Mouse (Mus musculus): ENCODE measurements around the gene Vwc2. TPM values are rescaled to one million over a fixed set of nuclear protein-coding genes. Genes with fewer than 3 reads are reported as not detected.

Gene Vwc2
- polyA plus RNA-seq, 1 experiment, result not detected

GRCm38 (mm10) chr11:11152681-11153080, 38.7 kb downstream of the Vwc2 start:
- TF ChIP-seq GATA1 (IDR thresholded peaks at IDR 0.05; ENCODE audit: low read length), result no peak

- no peak for TF ChIP-seq GATA1 (IDR thresholded peaks at IDR 0.05; ENCODE audit: low read length)
Measured at GRCm38 (mm10) chr11:11171396-11171795, 57.4 kb downstream of the Vwc2 start.

- no peak for TF ChIP-seq GATA1 (IDR thresholded peaks at IDR 0.05; ENCODE audit: low read length)
Measured at GRCm38 (mm10) chr11:11175259-11175658, 61.2 kb downstream of the Vwc2 start.

GRCm38 (mm10) chr11:11182705-11183104, 68.7 kb downstream of the Vwc2 start:
- TF ChIP-seq GATA1 (IDR thresholded peaks at IDR 0.05; ENCODE audit: low read length), result no peak

GRCm38 (mm10) chr11:11223162-11223561, 109.1 kb downstream of the Vwc2 start:
- no peak for TF ChIP-seq GATA1 (IDR thresholded peaks at IDR 0.05; ENCODE audit: low read length)

- TF ChIP-seq GATA1 (IDR thresholded peaks at IDR 0.05; ENCODE audit: low read length), result no peak
Measured at GRCm38 (mm10) chr11:11239346-11239745, 125.3 kb downstream of the Vwc2 start.

GRCm38 (mm10) chr11:11242694-11243377, 128.8 kb downstream of the Vwc2 start:
- TF ChIP-seq GATA1 (IDR thresholded peaks at IDR 0.05; ENCODE audit: low read length), result no peak

- TF ChIP-seq GATA1 (IDR thresholded peaks at IDR 0.05; ENCODE audit: low read length), result no peak
Measured at GRCm38 (mm10) chr11:11257348-11257747, 143.3 kb downstream of the Vwc2 start.

GRCm38 (mm10) chr11:11280128-11280527, 166.1 kb downstream of the Vwc2 start:
- no peak for TF ChIP-seq GATA1 (IDR thresholded peaks at IDR 0.05; ENCODE audit: low read length)

GRCm38 (mm10) chr11:11283512-11283911, 169.5 kb downstream of the Vwc2 start:
- no peak for TF ChIP-seq GATA1 (IDR thresholded peaks at IDR 0.05; ENCODE audit: low read length)

All from G1E-ER4 (cell line).